Mouse (Mus musculus) heart, postnatal 0 days (tissue): ENCODE results near the gene Slc22a6. TPM values are rescaled to one million over a fixed set of nuclear protein-coding genes. Genes with fewer than 3 reads are reported as not detected.

Experiments used
- ATAC-seq: fragments of 200-750 bp; cut with Nextera tagmentation; 2 replicates; pipeline ENCODE4 v1.8.0; 2017; ENCODE audit warnings: low read depth, moderate number of reproducible peaks, moderate library complexity; ENCODE audit not compliant: insufficient read depth
- DNase-seq: peaks from one replicate; pipeline ENCODE4 v3.0.0-alpha.2; 2016; ENCODE audit warnings: low spot score
- H3K27ac ChIP-seq: fragments of 300-500 bp; sonication (generic); 2 replicates; pipeline ENCODE4 v1.5.1; 2014; ENCODE audit warnings: low read depth, mild to moderate bottlenecking
- H3K27me3 ChIP-seq: fragments of 300-500 bp; sonication (generic); 2 replicates; pipeline ENCODE4 v1.6.1; 2014; ENCODE audit warnings: low read length, mixed read lengths; ENCODE audit not compliant: control insufficient read depth, insufficient read depth
- H3K36me3 ChIP-seq: fragments of 300-500 bp; sonication (generic); replicated peaks from 2 replicates; pipeline ENCODE4 v1.6.1; 2014; ENCODE audit warnings: low read length, mixed read lengths; ENCODE audit not compliant: control insufficient read depth, insufficient read depth
- H3K4me1 ChIP-seq: fragments of 300-500 bp; sonication (generic); 2 replicates; pipeline ENCODE4 v1.6.1; 2014; ENCODE audit warnings: antibody characterized with exemption; ENCODE audit not compliant: control insufficient read depth, insufficient read depth
- H3K4me2 ChIP-seq: fragments of 300-500 bp; sonication (generic); 2 replicates; pipeline ENCODE4 v1.6.1; 2014; ENCODE audit warnings: low read depth, mild to moderate bottlenecking, low read length, moderate library complexity
- H3K4me3 ChIP-seq: fragments of 300-500 bp; sonication (generic); 2 replicates; pipeline ENCODE4 v1.5.1; 2014; ENCODE audit warnings: low read depth, low read length
- H3K9ac ChIP-seq: fragments of 300-500 bp; sonication (generic); replicated peaks from 2 replicates; pipeline ENCODE4 v1.6.1; 2014; ENCODE audit warnings: low read depth, low read length, mixed read lengths
- H3K9me3 ChIP-seq: fragments of 300-500 bp; sonication (generic); replicated peaks from 2 replicates; pipeline ENCODE4 v1.6.1; 2016; ENCODE audit warnings: low read length; ENCODE audit not compliant: control insufficient read depth
- CTCF ChIP-seq: IDR thresholded peaks from 2 replicates; pipeline ENCODE4 v1.5.1; 2016; ENCODE audit warnings: antibody characterized with exemption, control low read depth, low read depth
- EP300 ChIP-seq: IDR thresholded peaks from 2 replicates; pipeline ENCODE4 v1.6.1; 2016; ENCODE audit warnings: antibody characterized with exemption, low read depth
- WGBS: fragments of 180-500 bp; shearing (Covaris S2); extraction: QIAGEN DNeasy Blood & Tissue Kit; methylation state at CpG from one replicate; pipeline ENCODE4 v1.1.7; 2014; 5-methylcytosine and 5-hydroxymethylcytosine counted together
- polyA plus RNA-seq: library from polyadenylated mRNA; unstranded; fragments of >200 nt; fragmentation: Nextera tagmentation; extraction: Ambion mirVana; gene quantifications from 2 replicates; pipeline ENCODE4 v1.2.1, GENCODE M21; 2015
- total RNA-seq: library from RNA; depleted of rRNA; stranded (reverse); fragments of >200 nt; gene quantifications from 2 replicates; pipeline ENCODE4 v1.2.3, GENCODE M21; 2014; ENCODE audit warnings: low replicate concordance

The Slc22a6 gene
- total and polyA plus RNA-seq, 2 experiments from 2014 or later: not detected

DNA sequence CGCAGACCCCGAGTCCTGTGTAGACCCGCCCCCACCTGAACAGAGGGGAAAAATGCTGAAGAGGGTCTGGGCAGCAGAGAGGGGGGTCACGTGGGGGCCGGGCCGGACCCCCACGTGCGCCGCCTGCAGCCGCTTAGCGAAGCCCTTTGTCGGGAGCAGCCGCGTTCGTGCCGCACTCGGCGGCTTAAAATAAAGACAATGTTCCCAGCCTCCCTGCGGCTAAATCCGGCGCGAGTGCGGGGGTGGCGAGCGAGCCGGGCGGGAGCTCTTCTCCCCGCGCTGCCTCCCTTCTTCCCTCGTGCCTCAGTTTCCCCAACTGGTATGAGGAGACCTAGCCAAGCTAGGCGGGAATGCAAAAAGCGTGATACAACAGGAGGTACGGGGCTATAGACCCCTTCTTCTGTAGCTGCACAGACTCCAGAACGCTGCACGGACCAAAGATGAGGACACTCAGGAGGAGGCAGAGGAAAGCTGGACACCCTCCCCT is 44.0 kb downstream of the Slc22a6 start:
- ATAC-seq: peak; percentile 43; the same call in 1 of the 2 replicates
- no peak for TF ChIP-seq EP300
- TF ChIP-seq CTCF: no peak

DNA sequence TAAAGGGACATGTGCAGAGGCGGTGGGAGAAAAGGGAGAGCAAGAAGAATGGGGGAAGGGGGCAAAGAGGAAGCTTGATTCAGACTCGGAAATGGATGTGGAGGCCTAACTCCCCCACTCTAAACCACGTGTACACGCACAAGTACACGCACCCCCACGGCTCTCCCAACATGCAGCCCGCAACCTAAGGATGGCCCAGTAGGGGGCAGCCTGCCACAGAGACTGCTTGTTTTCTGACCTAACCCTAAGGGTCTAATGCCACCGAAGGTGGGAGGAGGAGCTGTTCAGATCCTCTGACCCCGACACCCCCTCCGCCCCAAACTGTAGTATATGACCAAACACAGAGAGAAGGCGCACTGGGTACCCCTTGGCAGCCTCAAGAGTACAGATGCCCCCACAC is 44.5 kb downstream of the Slc22a6 start:
- H3K36me3 ChIP-seq: no peaks in the 10 kb centered on the region
- peak overlapping the region; percentile 47 for H3K4me3 ChIP-seq
- DNase-seq: peak; percentile 16
- peak; percentile 59; the same call in 1 of the 2 replicates for ATAC-seq
- peaks cover 12% of the 10 kb centered on the region; the same call in 1 of the 2 replicates for H3K27me3 ChIP-seq
- H3K9ac ChIP-seq: no peak overlapping the region
- TF ChIP-seq EP300 (no peak), CTCF (peak; percentile 58)
- H3K4me1 ChIP-seq: no peaks in the 10 kb centered on the region
- H3K4me2 ChIP-seq: peak overlapping the region; percentile 85
- no peak overlapping the region for H3K27ac ChIP-seq
- WGBS: 4% methylated on average over 11 of the region's 11 CpGs
- no peaks in the 10 kb centered on the region for H3K9me3 ChIP-seq

More for the DNA sequence above, 44.0 kb downstream of the Slc22a6 start:
- under 1% methylated on average over 35 of the region's 35 CpGs for WGBS
- peak overlapping the region; percentile 85 for H3K4me2 ChIP-seq
- no peaks in the 10 kb centered on the region for H3K4me1 ChIP-seq
- H3K9ac ChIP-seq: no peak overlapping the region; the same call in 1 of the 2 replicates
- H3K4me3 ChIP-seq: peak overlapping the region; percentile 47
- peaks cover 12% of the 10 kb centered on the region; the same call in 1 of the 2 replicates for H3K27me3 ChIP-seq
- no peak for DNase-seq
- H3K27ac ChIP-seq: no peak overlapping the region
- no peaks in the 10 kb centered on the region for H3K9me3 ChIP-seq
- H3K36me3 ChIP-seq: no peaks in the 10 kb centered on the region

- no peak for DNase-seq
- Histone ChIP-seq H3K36me3 (no peaks in the 10 kb centered on the region), H3K27me3 (peaks cover 12% of the 10 kb centered on the region; the same call in 1 of the 2 replicates), H3K9ac (no peak within 1 kb of the TSS), H3K4me2 (peak within 1 kb of the TSS; percentile 85; the same call in 1 of the 2 replicates), H3K27ac (no peak within 1 kb of the TSS), H3K4me3 (no peak within 1 kb of the TSS), H3K4me1 (no peaks in the 10 kb centered on the region), H3K9me3 (no peaks in the 10 kb centered on the region)
- ATAC-seq: no peak
- WGBS: 61% methylated on average over 9 of the region's 9 CpGs
- TF ChIP-seq EP300 (no peak), CTCF (no peak)
Measured at GRCm38 (mm10) chr19:8663360-8663839, 45.6 kb downstream of the Slc22a6 start, which contains the start of gene Chrm1. Chrm1 (plus strand) TSS chr19:8663789.

DNA sequence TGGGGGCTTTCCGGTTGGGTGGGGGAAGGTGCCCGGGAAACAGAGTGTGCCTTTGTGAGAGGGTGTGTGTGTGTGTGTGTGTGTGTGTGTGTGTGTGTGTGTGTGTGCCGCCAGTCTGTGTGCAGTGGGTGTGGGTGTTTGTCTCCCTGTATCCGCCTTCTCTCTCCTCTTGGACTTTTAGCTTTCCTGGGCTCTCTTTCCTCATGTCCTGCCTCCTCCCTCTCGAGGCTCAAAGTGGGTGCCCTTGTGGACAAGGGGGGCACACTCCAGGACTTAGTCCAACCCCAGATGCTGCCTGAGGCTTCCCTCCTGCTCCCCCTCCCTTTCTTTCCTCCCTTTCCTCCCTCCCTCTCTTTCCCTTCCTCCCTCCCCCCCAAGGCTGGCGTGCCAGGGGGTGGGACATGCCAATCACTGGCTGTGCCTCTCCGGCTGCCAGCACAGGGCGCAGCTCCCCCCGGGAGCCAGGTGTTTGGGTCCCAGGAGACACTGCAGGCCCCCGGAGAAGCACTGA is 46.1 kb downstream of the Slc22a6 start:
- H3K27me3 ChIP-seq: peaks cover 12% of the 10 kb centered on the region; the same call in 1 of the 2 replicates
- no peak overlapping the region for H3K9ac ChIP-seq
- no peak for ATAC-seq
- no peaks in the 10 kb centered on the region for H3K36me3 ChIP-seq
- no peak for DNase-seq
- no peaks in the 10 kb centered on the region for H3K9me3 ChIP-seq
- H3K27ac ChIP-seq: no peak overlapping the region
- no peaks in the 10 kb centered on the region for H3K4me1 ChIP-seq
- H3K4me2 ChIP-seq: no peak overlapping the region
- no peak for TF ChIP-seq CTCF
- TF ChIP-seq EP300: no peak
- no peak overlapping the region for H3K4me3 ChIP-seq
- WGBS: 38% methylated on average over 9 of the region's 10 CpGs

DNA sequence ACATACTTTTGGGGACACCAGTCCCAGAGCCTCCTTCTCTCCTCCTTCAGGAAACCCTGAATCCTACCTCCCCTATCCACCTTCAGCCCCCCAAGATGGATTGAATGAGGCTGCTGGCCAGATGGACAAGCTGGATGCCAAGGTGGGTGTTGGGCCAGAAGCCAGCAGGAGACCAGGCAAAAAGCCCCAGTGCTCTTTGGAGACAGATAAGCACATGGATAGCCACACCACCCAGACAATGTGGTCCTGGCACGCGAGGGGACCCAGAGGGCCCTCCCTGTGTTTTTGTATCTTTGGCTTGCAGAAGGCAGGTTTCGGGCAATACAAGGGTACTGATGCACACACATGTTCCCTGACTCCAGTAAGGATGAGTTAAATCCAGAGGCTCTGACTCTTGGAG is 47.0 kb downstream of the Slc22a6 start:
- Histone ChIP-seq H3K9me3 (no peaks in the 10 kb centered on the region), H3K4me1 (no peaks in the 10 kb centered on the region), H3K36me3 (no peaks in the 10 kb centered on the region), H3K4me2 (no peak overlapping the region), H3K27ac (no peak overlapping the region), H3K9ac (no peak overlapping the region), H3K27me3 (peaks cover 12% of the 10 kb centered on the region; the same call in 1 of the 2 replicates), H3K4me3 (no peak overlapping the region)
- ATAC-seq (no peak), DNase-seq (no peak)
- 81% methylated on average over 3 of the region's 3 CpGs for WGBS
- TF ChIP-seq CTCF (no peak), EP300 (no peak)
